Mouse (Mus musculus): ENCODE measurements around the gene Hhipl2. TPM values are rescaled to one million over a fixed set of nuclear protein-coding genes. Genes with fewer than 3 reads are reported as not detected.

Gene Hhipl2
- polyA plus RNA-seq, 1 experiment from 2014 or later = 0.28 TPM

DNA sequence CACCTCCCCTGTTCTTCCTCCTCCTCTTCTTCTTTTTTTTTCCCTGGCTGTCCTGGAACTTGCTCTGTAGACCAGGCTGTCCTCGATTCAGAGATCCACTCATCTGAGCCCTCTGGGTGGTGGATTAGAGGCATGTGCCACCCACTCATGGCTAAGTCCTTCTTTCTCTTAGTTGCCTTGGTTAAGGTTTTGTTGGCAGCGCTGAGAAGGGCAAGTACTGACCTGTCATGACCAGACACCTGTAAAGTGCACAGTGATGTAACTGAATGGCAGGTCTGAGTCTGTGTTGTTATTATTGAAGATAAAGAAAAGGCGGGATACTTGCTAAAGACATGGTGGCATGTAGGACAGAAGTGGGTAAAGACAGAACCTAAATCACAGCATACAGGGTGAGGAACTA lies 14.6 kb upstream of the Hhipl2 start:
- H3K27ac ChIP-seq = no peak overlapping the region
- WGBS = 98% methylated on average over 3 of the region's 3 CpGs
- ATAC-seq (ENCODE audit: low FRiP score) = no peak
- H3K27me3 ChIP-seq = no peaks in the 10 kb centered on the region
- H3K4me2 ChIP-seq = no peak overlapping the region
- H3K9ac ChIP-seq = no peak overlapping the region
- H3K36me3 ChIP-seq (replicated peaks) = peaks cover 68% of the 10 kb centered on the region
- H3K9me3 ChIP-seq = no peaks in the 10 kb centered on the region
- H3K4me3 ChIP-seq (replicated peaks) = no peak overlapping the region
- H3K4me1 ChIP-seq = no peaks in the 10 kb centered on the region

DNA sequence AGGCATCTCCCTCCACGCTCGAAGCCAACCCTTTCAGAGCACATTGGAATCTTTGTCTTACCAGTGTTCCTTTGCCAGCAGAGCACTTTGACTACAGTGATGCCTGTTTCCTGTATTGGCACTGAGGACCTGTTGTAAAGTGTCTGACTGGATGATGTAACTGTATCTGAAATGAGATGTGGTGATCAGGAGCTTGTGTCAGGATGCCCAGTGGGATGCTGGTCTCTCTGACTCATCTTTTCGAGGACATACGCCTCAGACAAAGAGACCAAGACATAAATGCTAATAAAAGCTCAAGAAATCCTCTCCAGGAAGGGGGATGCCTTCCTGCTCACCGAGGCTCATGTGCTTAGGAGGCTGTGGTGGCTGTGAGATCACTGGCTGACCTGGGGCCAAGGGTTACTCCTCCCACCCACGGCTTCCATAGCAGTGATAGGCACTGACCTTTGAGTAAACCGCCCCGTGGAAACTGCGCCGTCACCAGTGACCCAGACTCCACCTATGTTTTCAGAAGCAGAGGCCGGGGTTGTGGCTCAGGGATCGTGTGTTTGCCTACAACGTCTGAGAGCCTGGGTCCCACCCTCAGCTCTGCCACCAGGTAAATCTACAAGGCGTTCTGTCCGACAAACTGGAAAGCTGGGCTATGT lies 3.8 kb upstream of the Hhipl2 start:
- WGBS = 94% methylated on average over 15 of the region's 15 CpGs
- no peak for ATAC-seq (ENCODE audit: low FRiP score)
- H3K9ac ChIP-seq = no peak overlapping the region

DNA sequence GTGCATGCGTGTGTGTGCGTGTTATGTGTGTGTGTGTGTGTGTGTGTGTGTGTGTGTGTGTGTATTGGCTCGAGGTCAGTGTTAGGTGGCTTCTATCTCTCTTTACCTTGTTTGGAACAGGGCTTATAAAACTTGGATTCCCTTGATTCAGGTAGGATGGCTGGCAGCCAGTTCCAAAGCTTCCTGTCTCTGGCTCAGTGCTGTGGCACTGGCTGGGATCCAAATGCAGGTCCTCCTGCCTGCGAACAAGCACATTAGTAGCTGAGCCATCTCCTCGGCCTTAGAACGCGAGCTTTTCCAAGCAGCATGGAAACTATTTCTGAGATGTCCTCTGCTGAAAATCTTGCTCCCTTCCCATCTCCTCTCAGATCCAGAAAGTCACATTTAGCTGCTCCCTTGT lies 1.7 kb downstream of the Hhipl2 start:
- H3K27ac ChIP-seq = no peak overlapping the region
- no peak overlapping the region for H3K9ac ChIP-seq
- no peaks in the 10 kb centered on the region for H3K36me3 ChIP-seq (replicated peaks)
- WGBS = 90% methylated on average over 7 of the region's 7 CpGs
- H3K9me3 ChIP-seq = no peaks in the 10 kb centered on the region
- no peaks in the 10 kb centered on the region for H3K4me1 ChIP-seq
- no peak overlapping the region for H3K4me2 ChIP-seq
- H3K27me3 ChIP-seq = no peaks in the 10 kb centered on the region
- ATAC-seq (ENCODE audit: low FRiP score) = no peak
- no peak overlapping the region for H3K4me3 ChIP-seq (replicated peaks)

More for the DNA sequence above, 3.8 kb upstream of the Hhipl2 start:
- H3K4me1 ChIP-seq = no peaks in the 10 kb centered on the region
- no peak overlapping the region for H3K4me3 ChIP-seq (replicated peaks)
- H3K27me3 ChIP-seq = no peaks in the 10 kb centered on the region
- H3K4me2 ChIP-seq = no peak overlapping the region
- H3K27ac ChIP-seq = no peak overlapping the region
- H3K9me3 ChIP-seq = no peaks in the 10 kb centered on the region
- peaks cover 31% of the 10 kb centered on the region for H3K36me3 ChIP-seq (replicated peaks)

DNA sequence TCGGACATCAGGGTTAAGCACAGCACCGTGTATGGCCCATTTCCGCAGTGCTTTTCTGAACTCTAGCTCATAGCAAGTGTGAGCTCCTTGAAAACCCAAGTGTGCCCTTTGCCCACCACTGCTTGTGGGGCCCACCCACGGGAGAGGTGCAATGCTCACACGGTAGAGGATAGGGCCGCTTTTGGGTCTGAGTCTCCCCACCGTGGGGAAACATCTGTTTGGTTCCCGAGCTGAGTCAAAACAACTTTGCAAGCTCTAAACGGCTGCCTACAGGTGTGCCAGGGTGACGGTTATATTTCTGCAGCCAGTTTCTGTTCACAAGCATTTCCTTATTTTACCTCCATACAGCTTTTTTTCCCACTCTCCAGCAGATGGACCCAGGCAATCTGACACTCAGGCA lies 2.3 kb downstream of the Hhipl2 start:
- Histone ChIP-seq H3K9me3 (no peaks in the 10 kb centered on the region), H3K27ac (no peak overlapping the region), H3K4me1 (no peaks in the 10 kb centered on the region), H3K4me3 (replicated peaks) (no peak overlapping the region), H3K4me2 (no peak overlapping the region), H3K9ac (no peak overlapping the region), H3K27me3 (no peaks in the 10 kb centered on the region), H3K36me3 (replicated peaks) (no peaks in the 10 kb centered on the region)
- no peak for ATAC-seq (ENCODE audit: low FRiP score)
- 91% methylated on average over 10 of the region's 10 CpGs for WGBS

DNA sequence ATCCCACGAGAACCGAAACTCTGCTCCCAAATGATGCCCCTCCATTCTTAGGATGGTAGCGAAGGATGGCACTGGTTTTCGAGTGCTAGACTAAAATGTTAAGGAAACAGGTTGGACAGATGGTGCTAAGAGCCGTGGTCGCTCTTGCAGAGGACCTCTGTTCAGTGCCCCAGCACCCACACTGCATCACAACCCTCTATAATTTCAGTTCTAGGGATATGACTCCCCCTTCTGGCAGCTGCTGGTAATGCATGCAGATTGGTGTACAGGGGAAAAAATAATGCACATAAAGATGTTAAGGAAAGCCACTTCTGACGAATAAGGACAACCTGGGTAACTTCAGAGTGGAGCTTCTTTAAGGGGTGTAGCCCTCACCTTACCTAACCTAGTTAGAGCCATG lies 6.1 kb downstream of the Hhipl2 start:
- 95% methylated on average over 7 of the region's 7 CpGs for WGBS
- no peak overlapping the region for H3K4me3 ChIP-seq (replicated peaks)
- no peaks in the 10 kb centered on the region for H3K4me1 ChIP-seq

DNA sequence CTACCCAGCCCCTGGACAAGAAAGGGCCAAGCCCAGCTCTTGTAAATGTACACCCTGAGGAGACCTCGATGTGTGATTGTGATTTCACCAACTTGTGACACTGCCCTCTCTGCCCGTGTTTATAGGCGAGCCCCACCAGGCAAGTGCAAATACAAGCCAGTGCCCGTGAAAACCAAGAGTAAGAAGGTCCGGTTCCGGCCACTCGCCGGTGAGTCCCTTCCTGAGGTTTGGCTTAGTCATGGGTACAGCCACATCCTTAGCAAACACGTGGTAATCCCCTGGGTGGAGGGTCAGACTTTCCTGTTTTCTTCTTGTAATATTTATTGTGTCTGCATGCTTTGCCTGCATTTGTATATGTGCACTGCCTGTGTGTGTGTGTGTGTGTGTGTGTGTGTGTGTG lies 16.9 kb downstream of the Hhipl2 start:
- no peak overlapping the region for H3K4me3 ChIP-seq (replicated peaks)
- ATAC-seq (ENCODE audit: low FRiP score) = no peak
- 87% methylated on average over 9 of the region's 9 CpGs for WGBS
- H3K27ac ChIP-seq = no peak overlapping the region
- no peak overlapping the region for H3K4me2 ChIP-seq
- H3K4me1 ChIP-seq = no peaks in the 10 kb centered on the region
- no peaks in the 10 kb centered on the region for H3K27me3 ChIP-seq
- H3K9me3 ChIP-seq = no peaks in the 10 kb centered on the region
- H3K9ac ChIP-seq = no peak overlapping the region
- H3K36me3 ChIP-seq (replicated peaks) = no peaks in the 10 kb centered on the region

More for the DNA sequence above, 6.1 kb downstream of the Hhipl2 start:
- no peaks in the 10 kb centered on the region for H3K9me3 ChIP-seq
- no peak overlapping the region for H3K9ac ChIP-seq
- no peak overlapping the region for H3K4me2 ChIP-seq
- no peaks in the 10 kb centered on the region for H3K27me3 ChIP-seq
- no peak overlapping the region for H3K27ac ChIP-seq
- ATAC-seq (ENCODE audit: low FRiP score) = no peak
- no peaks in the 10 kb centered on the region for H3K36me3 ChIP-seq (replicated peaks)

DNA sequence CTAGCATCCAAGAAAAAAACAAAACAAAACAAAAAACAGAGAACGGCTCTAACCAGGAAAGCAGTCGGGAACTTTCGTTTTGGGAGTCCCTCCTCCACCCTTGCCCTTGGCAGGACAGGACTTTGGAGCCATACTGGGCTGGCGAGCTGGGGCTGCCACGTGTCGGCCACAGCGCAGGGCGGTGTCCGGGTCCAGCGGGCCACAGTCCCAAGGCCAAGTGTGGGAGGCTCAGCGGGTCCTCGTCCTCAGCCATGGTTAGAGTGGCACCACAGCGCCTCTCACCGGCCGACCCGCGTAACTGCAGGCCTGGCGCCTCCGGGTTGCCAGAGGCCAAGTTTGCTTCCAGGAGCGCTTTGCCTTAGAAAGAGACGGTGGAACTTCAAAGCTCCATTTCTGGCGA lies 21.0 kb downstream of the Hhipl2 start:
- Histone ChIP-seq H3K27me3 (no peaks in the 10 kb centered on the region), H3K4me1 (no peaks in the 10 kb centered on the region), H3K4me3 (replicated peaks) (no peak overlapping the region), H3K27ac (no peak overlapping the region), H3K4me2 (no peak overlapping the region), H3K9ac (no peak overlapping the region), H3K36me3 (replicated peaks) (no peaks in the 10 kb centered on the region), H3K9me3 (no peaks in the 10 kb centered on the region)
- ATAC-seq (ENCODE audit: low FRiP score) = no peak
- 25% methylated on average over 22 of the region's 22 CpGs for WGBS

DNA sequence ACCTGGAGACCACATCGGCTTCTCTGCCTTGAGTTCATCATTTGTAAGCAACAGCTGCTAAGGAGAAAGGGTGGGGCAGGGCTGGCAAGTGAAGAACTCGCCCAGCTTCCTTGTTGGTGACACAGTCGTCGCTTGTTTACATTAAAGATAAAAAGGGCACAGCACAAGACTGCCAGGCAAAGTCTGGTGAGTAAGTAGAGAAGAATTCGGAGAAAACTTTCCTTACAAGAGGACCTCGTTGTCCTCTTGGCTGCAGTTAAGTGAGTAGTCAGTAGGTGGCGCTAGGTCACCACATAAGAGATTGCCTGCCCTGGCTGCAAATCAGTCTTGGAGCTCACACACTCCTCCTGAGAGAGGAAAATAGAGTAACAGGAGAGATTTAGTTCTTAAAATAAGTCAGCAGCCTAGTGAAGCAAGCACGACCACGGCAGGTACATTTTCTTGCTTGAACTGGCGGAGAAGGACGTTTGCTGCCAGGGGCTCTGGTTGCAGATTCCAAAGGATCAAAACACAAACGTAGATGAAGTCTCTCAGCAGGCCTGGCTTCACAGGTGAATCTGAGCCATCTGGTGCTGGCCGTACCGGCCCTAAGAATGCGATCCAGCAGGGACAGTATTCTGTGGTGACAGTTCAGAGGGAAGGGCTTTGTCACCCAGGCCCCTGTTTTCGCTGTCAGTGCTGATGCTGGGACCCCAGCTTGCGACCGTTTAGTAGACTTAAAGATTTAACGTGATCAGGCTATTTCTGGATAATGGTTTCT lies 24.2 kb downstream of the Hhipl2 start:
- 29% methylated on average over 19 of the region's 19 CpGs for WGBS
- H3K36me3 ChIP-seq (replicated peaks) = no peaks in the 10 kb centered on the region
- no peaks in the 10 kb centered on the region for H3K9me3 ChIP-seq
- no peak overlapping the region for H3K4me3 ChIP-seq (replicated peaks)
- no peaks in the 10 kb centered on the region for H3K4me1 ChIP-seq
- no peak overlapping the region for H3K9ac ChIP-seq
- H3K27ac ChIP-seq = no peak overlapping the region
- no peaks in the 10 kb centered on the region for H3K27me3 ChIP-seq
- H3K4me2 ChIP-seq = no peak overlapping the region
- peak; percentile 61; the same call in 1 of the 2 replicates for ATAC-seq (ENCODE audit: low FRiP score)

DNA sequence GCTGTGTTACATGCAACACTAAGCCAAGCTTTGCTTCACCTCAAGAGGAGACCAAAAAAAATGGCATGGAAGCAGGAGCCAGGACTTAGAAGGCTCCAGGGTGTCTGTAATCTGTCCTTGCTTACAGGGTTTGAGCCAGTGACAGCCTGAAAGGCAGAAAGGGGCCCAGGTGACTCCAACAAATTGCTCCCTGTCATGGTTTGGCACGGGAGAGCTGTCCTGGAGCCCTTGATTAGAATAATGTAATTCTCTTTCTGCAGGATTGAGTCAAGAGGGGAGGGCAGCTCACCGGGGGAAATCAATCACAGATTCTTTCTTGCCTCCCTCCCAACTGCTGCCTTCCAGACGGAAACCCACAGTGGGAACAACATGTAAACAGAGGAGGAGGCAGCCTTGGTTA lies 35.1 kb downstream of the Hhipl2 start:
- Histone ChIP-seq H3K27me3 (no peaks in the 10 kb centered on the region), H3K36me3 (replicated peaks) (no peaks in the 10 kb centered on the region), H3K4me3 (replicated peaks) (no peak overlapping the region), H3K27ac (no peak overlapping the region), H3K4me1 (0 out of 2 replicates have a peak, but pooled peaks cover 5% of the 10 kb centered on the region), H3K9ac (no peak overlapping the region), H3K4me2 (no peak overlapping the region), H3K9me3 (peaks cover 5% of the 10 kb centered on the region)
- 44% methylated on average over 3 of the region's 3 CpGs for WGBS
- ATAC-seq (ENCODE audit: low FRiP score) = no peak

Other genes starting within 250 kb of the Hhipl2 start
- gene Disp1, start 196.7 kb upstream of the Hhipl2 start, polyA plus RNA-seq (2016; fragmentation: Nextera tagmentation; extraction: Ambion mirVana) = 10.7 and 10.8 TPM in 2 replicates
- 64.0 and 65.9 TPM in 2 replicates for gene Aida, start 121.6 kb upstream of the Hhipl2 start, polyA plus RNA-seq (2016; fragmentation: Nextera tagmentation; extraction: Ambion mirVana)
- 66.3 and 72.7 TPM in 2 replicates for gene Brox, start 120.9 kb upstream of the Hhipl2 start, polyA plus RNA-seq (2016; fragmentation: Nextera tagmentation; extraction: Ambion mirVana)
- gene Mia3, start 48.7 kb upstream of the Hhipl2 start, polyA plus RNA-seq (2016; fragmentation: Nextera tagmentation; extraction: Ambion mirVana) = 114 and 133 TPM in 2 replicates
- gene Taf1a, start 29.2 kb upstream of the Hhipl2 start, polyA plus RNA-seq (2016; fragmentation: Nextera tagmentation; extraction: Ambion mirVana) = 18.0 and 20.4 TPM in 2 replicates